Mouse (Mus musculus) small intestine, adult 2 months (tissue): ENCODE data around the gene Cfap161. TPM values are rescaled to one million over a fixed set of nuclear protein-coding genes. Genes with fewer than 3 reads are reported as not detected.

Source experiments
- H3K27ac ChIP-seq: fragments of 200-500 bp; 2 replicates; pipeline ENCODE4 v1.5.1; 2012; ENCODE audit warnings: low read depth, low read length, control low read depth, inconsistent platforms; ENCODE audit not compliant: insufficient read depth
- H3K27me3 ChIP-seq: fragments of 200-500 bp; 2 replicates; pipeline ENCODE4 v1.6.1; 2012; ENCODE audit warnings: mild to moderate bottlenecking, moderate library complexity, low read length, inconsistent platforms; ENCODE audit not compliant: control insufficient read depth, insufficient read depth
- H3K36me3 ChIP-seq: fragments of 200-500 bp; 2 replicates; pipeline ENCODE4 v1.6.1; 2012; ENCODE audit warnings: mild to moderate bottlenecking, low read length, control low read depth, inconsistent platforms; ENCODE audit not compliant: control insufficient read depth, insufficient read depth
- H3K4me1 ChIP-seq: fragments of 200-500 bp; 2 replicates; pipeline ENCODE4 v1.6.1; 2012; ENCODE audit warnings: low read length, inconsistent platforms, mixed read lengths; ENCODE audit not compliant: control insufficient read depth, insufficient read depth, insufficient read length
- H3K4me3 ChIP-seq: fragments of 200-500 bp; 2 replicates; pipeline ENCODE4 v1.5.1; 2012; ENCODE audit warnings: low read depth, mild to moderate bottlenecking, control low read depth, inconsistent platforms, low read length, moderate library complexity
- CTCF ChIP-seq: fragments of 200-500 bp; IDR thresholded peaks from 2 replicates; pipeline ENCODE4 v1.5.1; 2012; ENCODE audit warnings: low read depth, mild to moderate bottlenecking, control low read depth, inconsistent platforms, low read length, moderate library complexity, mixed read lengths; ENCODE audit not compliant: insufficient replicate concordance, insufficient read length; ENCODE audit errors: extremely low read depth
- POLR2A ChIP-seq: fragments of 200-500 bp; IDR thresholded peaks from 2 replicates; pipeline ENCODE4 v1.6.1; 2012; ENCODE audit warnings: low read depth, mild to moderate bottlenecking, control low read depth, inconsistent platforms, low read length, moderate library complexity
- WGBS: fragments of 180-500 bp; shearing (Covaris S2); methylation state at CpG from one replicate; pipeline ENCODE4 v1.1.7; 2018; 5-methylcytosine and 5-hydroxymethylcytosine counted together
- polyA plus RNA-seq: library from polyadenylated mRNA; depleted of rRNA; stranded (reverse); fragments of >200 nt; gene quantifications from 2 replicates; pipeline ENCODE4 v1.2.3, GENCODE M21; 2012; rRNA removed

Cfap161 gene
- polyA plus RNA-seq, result not detected in 2 replicates

GRCm38 (mm10) chr7:83794705-83795104 is at the start of gene Cfap161:
TSS of gene Cfap161 (minus strand) at chr7:83794880.
- WGBS, result 23% methylated on average over 14 of the region's 14 CpGs
- TF ChIP-seq POLR2A (no peak), CTCF (no peak)
- Histone ChIP-seq H3K27me3 (no peaks in the 10 kb centered on the region), H3K27ac (no peak within 1 kb of the TSS), H3K36me3 (no peaks in the 10 kb centered on the region), H3K4me1 (no peaks in the 10 kb centered on the region), H3K4me3 (no peak within 1 kb of the TSS)

DNA sequence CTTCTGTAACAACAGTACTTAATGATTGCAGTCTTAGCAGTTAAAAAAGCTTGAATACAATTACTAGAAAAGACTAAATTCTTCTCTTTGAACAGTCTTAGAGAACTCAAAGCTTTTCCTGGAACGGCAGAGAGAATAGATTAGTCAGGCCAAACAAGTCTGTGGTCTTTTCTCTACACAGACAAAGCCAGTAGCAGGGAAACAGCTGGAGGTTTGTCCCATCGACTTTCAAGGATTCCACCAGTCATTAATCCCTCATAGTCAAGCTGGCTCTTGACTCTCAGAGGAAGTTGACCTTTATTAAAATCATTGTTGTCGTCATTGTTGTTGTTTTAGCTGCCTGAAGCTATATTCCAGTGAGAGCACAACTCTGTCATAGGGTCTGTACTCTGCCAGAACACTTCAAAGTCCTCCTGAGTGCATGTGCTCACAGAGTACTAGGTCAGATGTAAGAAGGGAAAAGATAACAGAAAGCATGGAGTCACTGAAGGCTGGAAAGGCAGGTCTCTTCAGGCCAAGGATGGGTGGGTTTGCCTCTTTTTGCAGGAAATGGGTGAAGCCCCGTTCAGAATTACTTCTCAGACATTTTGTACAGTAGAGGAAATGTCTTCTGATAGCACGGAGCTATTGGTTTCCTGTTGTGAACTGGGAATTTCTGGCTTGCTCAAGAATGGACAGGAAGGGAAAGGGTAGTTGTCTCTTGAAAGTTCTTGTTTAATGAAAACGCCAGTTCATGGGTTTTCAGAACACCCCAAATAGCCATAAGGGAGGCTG is 48.0 kb upstream of the Cfap161 start:
- Histone ChIP-seq H3K27ac (no peak overlapping the region), H3K36me3 (no peaks in the 10 kb centered on the region)
- WGBS, result 62% methylated on average over 6 of the region's 6 CpGs

GRCm38 (mm10) chr7:83840076-83840475 is 45.4 kb upstream of the Cfap161 start:
- no peaks in the 10 kb centered on the region for H3K36me3 ChIP-seq
- TF ChIP-seq CTCF (no peak), POLR2A (no peak)
- H3K4me3 ChIP-seq, result no peak overlapping the region
- no peaks in the 10 kb centered on the region for H3K27me3 ChIP-seq
- 86% methylated on average over 2 of the region's 2 CpGs for WGBS
- H3K27ac ChIP-seq, result no peak overlapping the region
- H3K4me1 ChIP-seq, result peaks cover 6% of the 10 kb centered on the region; the same call in 1 of the 2 replicates

More for the DNA sequence above, 48.0 kb upstream of the Cfap161 start:
- no peak for TF ChIP-seq POLR2A
- Histone ChIP-seq H3K27me3 (no peaks in the 10 kb centered on the region), H3K4me1 (peaks cover 18% of the 10 kb centered on the region), H3K4me3 (no peak overlapping the region)

DNA sequence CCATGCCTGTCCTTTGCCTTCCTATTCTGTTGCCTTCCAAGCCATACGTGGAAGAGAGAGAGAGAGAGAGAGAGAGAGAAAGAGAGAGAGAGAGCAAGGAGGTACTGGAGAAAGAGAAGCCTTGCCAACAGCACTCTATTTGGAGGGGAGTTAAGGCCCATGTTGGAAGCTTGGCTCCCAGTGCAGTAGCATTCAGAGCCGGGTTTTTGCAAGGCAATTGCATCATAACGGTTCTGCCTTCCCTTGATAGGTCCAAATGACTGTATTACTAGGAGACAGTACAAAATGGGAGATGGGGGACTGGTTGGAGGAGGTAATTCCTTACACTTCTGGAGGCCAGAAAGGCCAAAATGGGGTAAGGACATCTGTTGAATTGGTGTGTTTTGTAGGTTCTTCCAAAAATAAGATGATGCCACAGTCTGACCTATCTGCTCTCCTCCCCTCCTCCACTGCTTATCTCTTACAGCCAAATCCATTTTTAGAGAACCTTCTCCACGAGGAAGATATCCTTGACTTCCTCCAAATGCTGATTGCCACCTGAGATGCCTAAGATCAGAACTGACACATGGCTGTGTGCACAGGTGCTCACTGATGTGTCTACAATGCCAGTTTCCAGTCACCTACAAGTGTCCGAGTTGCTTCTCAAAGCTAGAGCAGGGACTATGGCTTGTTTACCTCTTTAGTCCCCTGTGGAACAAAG is 44.0 kb upstream of the Cfap161 start:
- Histone ChIP-seq H3K4me3 (no peak overlapping the region), H3K4me1 (peaks cover 6% of the 10 kb centered on the region; the same call in 1 of the 2 replicates), H3K27me3 (no peaks in the 10 kb centered on the region), H3K36me3 (no peaks in the 10 kb centered on the region), H3K27ac (no peak overlapping the region)
- TF ChIP-seq CTCF (no peak), POLR2A (no peak)
- 73% methylated on average over 5 of the region's 5 CpGs for WGBS

GRCm38 (mm10) chr7:83829355-83829754 is 34.7 kb upstream of the Cfap161 start:
- H3K36me3 ChIP-seq, result no peaks in the 10 kb centered on the region
- 85% methylated on average over 7 of the region's 7 CpGs for WGBS
- TF ChIP-seq CTCF (no peak), POLR2A (no peak)

DNA sequence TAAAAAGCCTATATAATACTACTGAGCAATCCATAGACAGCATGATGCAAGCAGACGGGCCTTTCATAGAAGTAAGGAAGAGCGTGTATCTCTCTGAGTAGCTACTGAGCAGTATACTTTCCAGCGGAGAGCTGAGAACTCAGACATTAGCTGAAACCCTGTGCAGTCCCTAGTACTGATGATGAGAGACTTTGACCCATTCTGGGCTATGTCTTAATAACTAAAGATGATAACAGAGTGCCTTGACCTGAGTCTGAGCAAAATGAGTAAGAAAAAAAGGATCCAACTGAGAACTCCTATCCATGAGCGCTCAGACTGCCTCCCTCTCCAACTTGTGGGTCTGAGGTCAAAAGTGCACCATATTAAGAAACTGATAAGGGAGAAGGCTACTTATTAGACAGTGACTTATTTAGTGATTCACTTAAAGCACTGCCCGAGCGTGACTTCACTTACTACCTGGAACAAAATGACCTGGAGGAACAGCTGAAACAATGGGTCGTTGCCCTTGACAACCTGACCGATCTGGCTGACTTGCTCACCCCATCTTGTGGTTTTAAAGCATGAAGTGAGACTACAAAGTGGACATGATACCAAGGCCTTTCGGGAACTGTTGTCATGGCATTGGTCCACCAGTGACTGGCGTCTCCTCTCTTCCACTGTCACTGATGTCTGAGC is 32.9 kb upstream of the Cfap161 start:
- Histone ChIP-seq H3K4me1 (peaks cover 4% of the 10 kb centered on the region; the same call in 1 of the 2 replicates), H3K27me3 (no peaks in the 10 kb centered on the region), H3K36me3 (no peaks in the 10 kb centered on the region), H3K27ac (no peak overlapping the region), H3K4me3 (no peak overlapping the region)
- TF ChIP-seq CTCF (no peak), POLR2A (no peak)
- WGBS, result 63% methylated on average over 10 of the region's 10 CpGs

More at GRCm38 (mm10) chr7:83829355-83829754, 34.7 kb upstream of the Cfap161 start:
- H3K27ac ChIP-seq, result no peak overlapping the region
- peaks cover 4% of the 10 kb centered on the region; the same call in 1 of the 2 replicates for H3K4me1 ChIP-seq
- H3K27me3 ChIP-seq, result no peaks in the 10 kb centered on the region
- H3K4me3 ChIP-seq, result no peak overlapping the region

DNA sequence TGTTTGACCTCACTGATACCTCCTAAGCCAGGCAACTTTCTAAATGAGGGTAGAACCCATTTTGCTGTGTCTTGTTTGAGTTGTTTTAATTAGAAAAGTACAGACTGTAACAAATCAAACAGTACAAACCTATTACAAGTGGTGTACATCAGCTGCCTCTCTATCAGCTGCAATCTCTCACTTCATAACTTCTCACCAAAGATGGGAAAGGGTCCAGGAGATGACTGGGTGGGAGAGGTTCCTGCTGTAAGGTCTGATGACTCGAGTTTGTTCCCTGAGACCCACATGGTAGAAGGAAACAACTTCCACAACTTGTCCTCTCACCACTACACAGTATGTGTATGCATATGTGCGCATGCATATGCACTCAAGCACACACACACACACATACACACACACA is 32.1 kb upstream of the Cfap161 start:
- no peak overlapping the region for H3K4me3 ChIP-seq
- TF ChIP-seq CTCF (no peak), POLR2A (no peak)
- no peak overlapping the region for H3K27ac ChIP-seq
- H3K4me1 ChIP-seq, result peaks cover 4% of the 10 kb centered on the region; the same call in 1 of the 2 replicates
- WGBS, result 71% methylated on average over 2 of the region's 2 CpGs
- no peaks in the 10 kb centered on the region for H3K27me3 ChIP-seq
- H3K36me3 ChIP-seq, result no peaks in the 10 kb centered on the region
